Mouse (Mus musculus) adrenal gland, postnatal 10 days (tissue): ENCODE results near the gene Eppin. TPM values are rescaled to one million over a fixed set of nuclear protein-coding genes. Genes with fewer than 3 reads are reported as not detected.
"Not testable (repeated sequence)": the region's sequence is repeated elsewhere in the genome, so short reads cannot be mapped to it uniquely, and the experiment has no call there.

Experiments used
- DNase-seq: peaks from one replicate; pipeline ENCODE4 v3.0.0; 2021; ENCODE audit warnings: mixed read lengths
- long read RNA-seq, 2 experiments: library from polyadenylated mRNA; stranded (forward); transcript quantifications; one replicate each; pipeline ENCODE4 v2.0.0; 2021
- total RNA-seq, 2 experiments: library from RNA; stranded (reverse); gene quantifications; 2 replicates each; pipeline ENCODE4 v1.2.3; 2021

Eppin gene
- total RNA-seq, result not detected
- long read RNA-seq, experiment 1, result 0 reads
- long read RNA-seq, experiment 2, result 0 reads

- DNase-seq, result no peak
These were observed at the start of gene Eppin for GRCm38 (mm10) chr2:164593494-164593893. TSS of gene Eppin (minus strand) at chr2:164593594.

- peak; percentile 42 for DNase-seq
These were observed 48.7 kb upstream of the Eppin start for GRCm38 (mm10) chr2:164641881-164642673.

DNA sequence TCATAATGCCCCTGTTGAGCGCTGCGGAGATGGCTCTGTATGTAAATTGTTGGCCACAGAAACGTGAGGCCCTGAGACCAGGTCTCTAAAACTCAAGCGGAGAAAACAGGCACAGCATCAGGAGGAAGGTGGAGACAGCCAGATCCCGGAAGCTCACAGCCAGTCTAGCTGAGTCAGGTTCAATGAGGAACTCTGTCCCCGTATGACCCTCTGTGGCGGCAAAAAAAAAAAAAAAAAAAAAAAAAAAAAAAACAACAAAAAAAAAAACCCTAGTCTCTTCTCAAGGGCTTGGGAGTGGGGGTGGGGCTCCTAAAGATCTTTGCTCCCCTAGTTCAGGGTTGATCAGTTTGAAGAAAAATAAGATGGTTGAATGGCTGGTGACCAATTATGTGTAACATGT is 47.7 kb upstream of the Eppin start:
- DNase-seq, result no peak

- no peak for DNase-seq
These were observed 45.3 kb upstream of the Eppin start, which contains the start of gene Wfdc16 for GRCm38 (mm10) chr2:164638696-164639095. TSS of gene Wfdc16 (minus strand) at chr2:164638796.

DNA sequence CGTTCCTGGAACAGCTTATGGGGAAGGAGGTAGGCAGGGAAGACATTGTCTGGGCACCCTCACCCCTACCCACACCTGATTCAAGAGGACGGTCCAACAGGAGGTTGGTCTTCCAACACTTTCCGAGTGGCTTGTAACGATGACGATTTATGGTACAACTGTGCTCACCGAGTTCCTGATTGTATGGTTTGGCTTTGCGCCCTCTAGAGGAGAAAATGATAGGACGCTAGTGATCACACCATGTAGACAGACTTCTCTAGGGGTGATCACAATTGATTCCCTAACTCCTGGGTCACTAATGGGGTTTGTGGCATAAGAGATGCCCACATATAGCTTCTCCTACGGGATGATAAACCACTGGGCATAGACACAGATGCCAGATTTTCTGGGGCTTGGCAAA is 41.9 kb upstream of the Eppin start:
- DNase-seq, result no peak

GRCm38 (mm10) chr2:164621775-164622174 is 28.4 kb upstream of the Eppin start:
- DNase-seq, result no peak

GRCm38 (mm10) chr2:164619050-164619449 is 25.7 kb upstream of the Eppin start:
- no peak for DNase-seq

DNA sequence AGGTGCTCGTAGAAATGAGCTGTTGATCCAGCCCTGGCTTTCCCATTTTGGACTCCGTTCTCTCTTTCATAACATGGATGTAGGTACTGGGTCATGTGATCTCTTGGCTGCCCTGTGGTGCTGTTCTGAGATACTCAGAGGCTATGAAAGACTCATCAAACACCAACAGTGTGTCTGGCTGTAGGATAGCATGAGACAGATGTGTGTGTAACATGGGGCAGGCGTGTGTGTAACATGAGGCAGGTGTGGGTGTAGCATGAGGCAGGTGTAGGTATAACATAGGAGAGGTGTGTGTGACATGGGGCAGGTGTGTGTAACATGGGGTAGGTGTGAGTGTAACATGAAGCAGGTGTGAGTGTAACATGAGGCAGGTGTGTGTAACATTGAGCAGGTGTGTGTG is 22.0 kb upstream of the Eppin start:
- DNase-seq, result no peak

- DNase-seq, result peak; percentile 70
These were observed 20.1 kb upstream of the Eppin start, which contains the start of the genes Wfdc6b and Wfdc8 for GRCm38 (mm10) chr2:164613471-164613870. TSS of gene Wfdc6b (plus strand) at chr2:164613522. TSS of gene Wfdc8 (minus strand) at chr2:164613626.

GRCm38 (mm10) chr2:164608781-164609180 is 15.4 kb upstream of the Eppin start:
- DNase-seq, result peak; percentile 48

DNA sequence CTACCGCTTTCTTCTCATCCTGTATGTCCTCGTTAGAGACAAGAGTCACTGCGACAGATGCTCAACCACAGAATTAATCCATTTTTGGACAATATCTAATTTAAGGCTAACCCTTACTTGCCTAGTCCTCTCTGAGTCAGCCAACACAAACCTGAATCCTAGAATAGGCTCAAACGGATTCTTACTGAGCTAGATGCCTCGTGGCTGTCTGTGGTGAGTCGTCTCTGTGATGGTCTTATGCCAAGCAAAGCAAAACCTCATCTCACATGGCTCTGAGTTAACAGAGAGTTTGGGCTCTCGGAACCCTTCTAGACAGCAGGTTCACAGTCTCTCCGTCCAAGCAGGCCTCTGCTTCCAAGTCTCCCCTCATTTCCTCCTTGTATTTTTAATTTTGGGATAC is 11.0 kb upstream of the Eppin start:
- no peak for DNase-seq

- no peak for DNase-seq
These were observed 10.1 kb upstream of the Eppin start for GRCm38 (mm10) chr2:164603482-164603881.

DNA sequence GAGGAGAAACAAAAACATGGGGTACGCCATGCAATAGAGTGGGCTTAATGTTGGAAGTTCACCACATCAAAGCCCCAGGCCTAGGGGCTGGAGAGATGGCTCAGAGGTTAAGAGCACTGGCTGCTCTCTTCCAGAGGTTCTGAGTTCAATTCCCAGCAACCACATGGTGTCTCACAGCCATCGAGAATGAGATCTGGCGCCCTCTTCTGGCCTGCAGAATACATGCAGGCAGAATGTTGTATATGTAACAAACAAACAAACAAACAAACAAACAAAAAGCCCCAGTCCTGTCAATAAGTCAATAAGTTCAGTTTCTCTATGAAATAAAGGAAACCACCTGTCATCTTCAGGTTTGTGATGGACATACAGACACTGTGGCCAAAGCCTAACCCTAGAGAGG is 6.8 kb upstream of the Eppin start:
- DNase-seq, result no peak

- peak; percentile 51 for DNase-seq
These were observed 1.4 kb downstream of the Eppin start for GRCm38 (mm10) chr2:164592014-164592413.

- DNase-seq, result peak; percentile 46
These were observed 8.2 kb downstream of the Eppin start, which contains the start of gene Wfdc6a for GRCm38 (mm10) chr2:164585025-164585725. TSS of gene Wfdc6a (minus strand) at chr2:164585447.

DNA sequence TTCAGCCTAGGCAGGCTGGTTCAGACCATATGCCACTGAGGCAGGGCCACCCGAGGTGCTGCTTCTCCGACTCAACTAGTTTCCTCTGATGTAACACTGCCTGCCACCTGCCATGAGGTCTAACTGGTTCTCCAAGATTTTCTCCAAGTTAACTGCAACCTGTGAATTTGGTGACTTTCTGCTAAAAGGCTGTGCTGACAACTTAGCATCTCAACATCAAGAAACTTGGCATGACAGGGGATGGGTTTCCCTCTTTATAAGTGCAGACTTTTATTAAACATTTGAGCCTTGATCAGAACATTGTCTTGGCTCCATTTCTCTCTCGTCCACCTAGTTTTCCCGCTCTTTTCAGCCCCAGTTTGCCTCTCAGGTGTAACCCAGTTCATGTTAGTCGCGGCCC is 20.0 kb downstream of the Eppin start, which contains the start of gene Spint3:
Spint3 (minus strand) TSS at position 101 of the 400 bp plus-strand sequence.
- not testable (repeated sequence) for DNase-seq

- no peak for DNase-seq
These were observed 25.9 kb downstream of the Eppin start for GRCm38 (mm10) chr2:164567460-164567859.

DNA sequence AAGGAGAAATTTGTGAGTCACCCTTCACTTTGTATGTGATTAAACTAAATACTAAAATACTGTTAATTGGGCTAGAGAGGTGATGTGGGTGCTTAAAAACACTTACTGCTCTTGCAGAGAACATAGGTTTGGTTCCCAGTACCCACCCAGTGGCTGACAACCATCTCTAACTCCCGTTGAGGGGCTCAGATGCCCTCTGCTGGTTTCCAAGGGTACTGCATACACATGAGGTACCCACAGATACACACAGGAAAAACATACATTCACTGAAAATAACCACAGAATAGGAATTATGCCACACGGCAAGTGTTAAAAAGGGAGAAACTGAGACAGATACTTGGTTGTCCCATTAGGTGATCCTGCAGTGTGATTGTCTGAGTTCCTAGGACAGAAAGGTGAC is 26.4 kb downstream of the Eppin start:
- DNase-seq, result no peak

DNA sequence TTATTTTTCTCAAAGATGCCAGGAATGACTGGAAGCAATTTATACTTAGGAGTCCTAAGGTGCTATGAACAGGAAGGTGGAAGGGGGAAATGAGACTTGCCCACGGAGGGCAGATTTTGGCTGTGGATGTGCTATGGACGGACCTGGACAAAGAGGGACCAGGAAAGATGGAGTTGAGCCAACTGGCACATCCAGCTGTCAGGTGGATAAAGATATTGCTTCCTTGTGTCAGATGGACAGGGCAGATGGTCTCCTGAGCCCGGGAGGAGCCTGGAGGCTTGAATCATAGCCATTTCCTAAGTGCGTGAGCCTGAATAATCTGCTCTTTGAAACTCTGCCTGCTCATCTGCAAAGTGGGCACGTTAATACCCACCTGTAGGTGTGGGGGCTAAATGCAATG is 29.0 kb downstream of the Eppin start:
- DNase-seq, result no peak

DNA sequence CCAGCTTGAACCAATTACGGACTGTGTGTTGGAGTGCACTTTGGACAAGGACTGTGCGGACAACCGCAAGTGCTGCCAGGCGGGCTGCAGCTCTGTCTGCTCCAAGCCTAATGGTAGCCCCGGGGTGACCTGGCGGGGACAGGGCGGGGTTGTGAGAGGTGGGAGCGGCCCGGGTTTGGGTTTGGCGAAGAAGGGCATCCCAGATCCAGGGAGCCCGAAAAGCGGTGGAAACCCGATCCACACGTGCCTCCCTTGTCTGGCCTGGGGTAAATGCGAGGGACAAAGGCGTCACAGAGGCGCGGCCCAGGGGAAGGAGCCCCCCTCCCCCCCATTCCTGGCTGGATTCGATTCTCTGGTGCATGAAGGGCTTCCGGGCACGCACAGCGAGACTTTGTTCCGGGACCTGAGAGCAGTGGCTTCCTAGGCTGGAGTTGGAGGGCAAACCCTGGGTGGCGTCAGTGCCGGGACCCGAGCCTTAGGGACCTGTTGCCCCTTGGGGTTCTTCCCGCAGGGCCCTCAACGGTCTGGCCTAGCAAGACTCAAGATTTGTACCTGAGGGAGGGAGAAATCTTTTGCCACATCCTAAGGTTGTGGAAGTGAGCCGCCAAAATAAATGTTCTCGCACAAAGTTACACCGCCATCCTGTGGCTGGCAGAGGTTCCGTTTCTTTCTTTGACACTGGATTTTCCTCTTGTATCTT is 29.9 kb downstream of the Eppin start:
- DNase-seq, result peak; percentile 51

GRCm38 (mm10) chr2:164562391-164563188 is 30.8 kb downstream of the Eppin start, which contains the start of gene Wfdc2:
TSS of gene Wfdc2 (plus strand) at chr2:164562413.
- DNase-seq, result peak; percentile 16

DNA sequence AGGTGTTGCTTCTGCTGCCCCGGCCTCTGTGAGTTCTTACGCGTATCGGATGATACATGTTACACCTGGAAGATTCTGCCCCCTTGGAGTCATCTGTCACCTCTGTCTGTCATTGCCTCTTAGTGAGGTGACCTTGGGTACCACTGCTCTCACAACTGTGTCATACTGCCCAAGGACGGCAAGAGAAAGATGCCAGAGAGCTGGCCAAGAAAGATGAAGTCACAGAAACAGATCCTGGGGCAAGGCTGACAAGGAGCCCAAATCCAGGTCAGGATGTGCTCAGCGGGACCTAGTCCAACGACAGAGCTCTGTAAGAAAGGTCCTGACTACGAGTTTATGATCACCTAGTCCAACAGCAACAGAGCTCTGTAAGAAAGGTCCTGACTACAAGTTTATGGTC is 33.3 kb downstream of the Eppin start:
- DNase-seq, result peak; percentile 45
